Mouse (Mus musculus) embryonic fibroblast, embryonic 13.5 days (primary cell): ENCODE data around the gene Efl1.

Experiments used
- CTCF ChIP-seq: IDR thresholded peaks from 2 replicates; pipeline ENCODE4 v1.5.1; 2011; ENCODE audit warnings: mild to moderate bottlenecking, control low read depth, low read length, moderate library complexity, borderline replicate concordance; ENCODE audit not compliant: insufficient read depth
- POLR2A ChIP-seq: IDR thresholded peaks from 2 replicates; pipeline ENCODE4 v1.6.1; 2011; ENCODE audit warnings: low read depth, mild to moderate bottlenecking, control low read depth, low read length, moderate library complexity

GRCm38 (mm10) chr7:82602008-82602407, 46.4 kb upstream of the Efl1 start:
- TF ChIP-seq CTCF: no peak
- TF ChIP-seq POLR2A: no peak
